Mouse (Mus musculus) small intestine, adult 2 months (tissue): Measurements from ENCODE around the gene Tars.

Experiments
- CTCF ChIP-seq: fragments of 200-500 bp; IDR thresholded peaks from 2 replicates; pipeline ENCODE4 v1.5.1; 2012; ENCODE audit warnings: low read depth, mild to moderate bottlenecking, control low read depth, inconsistent platforms, low read length, moderate library complexity, mixed read lengths; ENCODE audit not compliant: insufficient replicate concordance, insufficient read length; ENCODE audit errors: extremely low read depth
- POLR2A ChIP-seq: fragments of 200-500 bp; IDR thresholded peaks from 2 replicates; pipeline ENCODE4 v1.6.1; 2012; ENCODE audit warnings: low read depth, mild to moderate bottlenecking, control low read depth, inconsistent platforms, low read length, moderate library complexity

- TF ChIP-seq CTCF (peak; percentile 47; the same call in 1 of the 2 replicates), POLR2A (no peak)
Measured at GRCm38 (mm10) chr15:11407381-11407780, 7.9 kb upstream of the Tars start.
